In genomic region chr2:174563917-174564316, GRCm38 (mm10) we compare ENCODE assay signal across 14 mouse cellular contexts.
"Had no signal": no experiment of that assay in that cellular context is flagged by ENCODE, and none has a peak within 500 bp of the region (broad histone marks: within the 10 kb centered on the region; RNA-seq: fewer than 3 reads in every experiment).

No protein-coding gene starts in this region.

- H3K4me3 ChIP-seq: layer of hippocampus, adult 2 months; limb, embryonic 12.5 days; liver, embryonic 15.5 days; midbrain, embryonic 12.5 days had no signal

- H3K9ac ChIP-seq: limb, embryonic 12.5 days; liver, embryonic 15.5 days; midbrain, embryonic 12.5 days had no signal

- H3K27ac ChIP-seq: kidney, postnatal 0 days; layer of hippocampus, adult 2 months; limb, embryonic 12.5 days; liver, embryonic 15.5 days; midbrain, embryonic 12.5 days had no signal

- DNase-seq: kidney, adult 11 months; kidney, adult 9 months; kidney, postnatal 4 days; lung, adult 2 months; lung, postnatal 4 days; right cerebral cortex, adult 18-20 months; thymus, adult 18-20 months; thymus, postnatal 14 days had no signal

- H3K36me3 ChIP-seq: limb, embryonic 12.5 days; liver, embryonic 15.5 days; midbrain, embryonic 12.5 days had no signal

- H3K9me3 ChIP-seq: limb, embryonic 12.5 days; liver, embryonic 15.5 days; midbrain, embryonic 12.5 days had no signal

- H3K4me1 ChIP-seq: liver, embryonic 15.5 days had no signal

- H3K27me3 ChIP-seq: limb, embryonic 12.5 days; liver, embryonic 15.5 days; midbrain, embryonic 12.5 days had no signal

- ATAC-seq: lung, postnatal 0 days had no signal
